ENCODE assay signal across 7 mouse cellular contexts in the genomic region with DNA sequence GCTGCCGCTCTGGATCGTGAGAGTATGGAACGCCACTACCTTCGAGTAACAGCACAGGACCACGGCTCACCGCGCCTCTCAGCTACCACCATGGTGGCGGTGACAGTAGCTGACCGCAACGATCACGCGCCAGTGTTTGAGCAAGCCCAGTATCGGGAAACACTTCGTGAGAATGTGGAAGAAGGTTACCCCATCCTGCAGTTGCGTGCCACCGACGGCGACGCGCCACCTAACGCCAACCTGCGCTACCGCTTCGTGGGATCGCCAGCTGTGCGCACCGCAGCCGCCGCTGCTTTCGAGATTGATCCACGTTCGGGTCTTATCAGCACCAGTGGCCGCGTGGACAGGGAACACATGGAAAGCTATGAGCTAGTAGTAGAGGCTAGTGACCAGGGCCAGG. TPM values are rescaled to one million over a fixed set of nuclear protein-coding genes. Genes with fewer than 3 reads are reported as not detected.
DNase-seq lines count a peak whose midpoint lies in the region; ATAC-seq lines count a peak whose summit lies in the region.

No protein-coding gene starts in this region.

- no peak for ATAC-seq in neural tube, embryonic 11.5 days (ENCODE audit: insufficient read depth, low FRiP score, low TSS enrichment)
- no peak for ATAC-seq in forebrain, embryonic 15.5 days (replicated peaks)
- no peak for ATAC-seq in liver, embryonic 15.5 days (ENCODE audit: insufficient read depth)
- no peak for ATAC-seq in stomach, embryonic 16.5 days (ENCODE audit: insufficient read depth, low FRiP score)
- ATAC-seq in frontal cortex, adult (ENCODE audit: low TSS enrichment): no peak

- peak overlapping the region; percentile 64 for H3K4me3 ChIP-seq in neural tube, embryonic 11.5 days (ENCODE audit: low read depth, low read length)
- peak overlapping the region; percentile 76 for H3K4me3 ChIP-seq in forebrain, embryonic 15.5 days
- H3K4me3 ChIP-seq in liver, embryonic 15.5 days (replicated peaks): peak overlapping the region; percentile 47
- H3K4me3 ChIP-seq in stomach, embryonic 16.5 days (replicated peaks; ENCODE audit: low read length): peak overlapping the region; percentile 47

- no peak for DNase-seq in neural tube, embryonic 11.5 days (ENCODE audit: low spot score)
- DNase-seq in neural tube, embryonic 10.5 days (ENCODE audit: extremely low spot score, low spot score): no peak
- no peak for DNase-seq in gastrocnemius, adult 8-10 months (ENCODE audit: low spot score in 2 of 2)

- H3K36me3 ChIP-seq in neural tube, embryonic 11.5 days (ENCODE audit: control insufficient read depth, insufficient read depth, low read length): no peaks in the 10 kb centered on the region
- H3K36me3 ChIP-seq in forebrain, embryonic 15.5 days: peaks cover 32% of the 10 kb centered on the region
- H3K36me3 ChIP-seq in liver, embryonic 15.5 days (replicated peaks): no peaks in the 10 kb centered on the region
- no peaks in the 10 kb centered on the region for H3K36me3 ChIP-seq in stomach, embryonic 16.5 days (ENCODE audit: control insufficient read depth, insufficient read depth, low read length)

- no peaks in the 10 kb centered on the region for H3K9me3 ChIP-seq in neural tube, embryonic 11.5 days (ENCODE audit: control insufficient read depth, low read length)
- H3K9me3 ChIP-seq in forebrain, embryonic 15.5 days: no peaks in the 10 kb centered on the region
- no peaks in the 10 kb centered on the region for H3K9me3 ChIP-seq in liver, embryonic 15.5 days (replicated peaks)
- no peaks in the 10 kb centered on the region for H3K9me3 ChIP-seq in stomach, embryonic 16.5 days (replicated peaks; ENCODE audit: control insufficient read depth, low read length)

- peak overlapping the region; percentile 86 for H3K4me2 ChIP-seq in neural tube, embryonic 11.5 days (ENCODE audit: low read depth)
- peak overlapping the region; percentile 81 for H3K4me2 ChIP-seq in forebrain, embryonic 15.5 days (replicated peaks)
- peak overlapping the region; percentile 72 for H3K4me2 ChIP-seq in liver, embryonic 15.5 days
- H3K4me2 ChIP-seq in stomach, embryonic 16.5 days (ENCODE audit: low read depth, low read length): peak overlapping the region; percentile 81

- H3K27ac ChIP-seq in neural tube, embryonic 11.5 days (ENCODE audit: low read depth, low read length): no peak overlapping the region
- H3K27ac ChIP-seq in forebrain, embryonic 15.5 days (replicated peaks): 0 out of 2 replicates have a peak overlapping the region, but pooled peaks have one; percentile 86
- H3K27ac ChIP-seq in liver, embryonic 15.5 days (replicated peaks): no peak overlapping the region
- H3K27ac ChIP-seq in stomach, embryonic 16.5 days (ENCODE audit: low read length): no peak overlapping the region

- 18% methylated on average over 34 of the region's 34 CpGs for WGBS in neural tube, embryonic 11.5 days
- WGBS in forebrain, embryonic 15.5 days: 14% methylated on average over 34 of the region's 34 CpGs
- WGBS in liver, embryonic 15.5 days (ENCODE audit: insufficient replicate concordance): 5% methylated on average over 34 of the region's 34 CpGs
- 7% methylated on average over 34 of the region's 34 CpGs for WGBS in stomach, embryonic 16.5 days

- peaks cover 17% of the 10 kb centered on the region for H3K4me1 ChIP-seq in neural tube, embryonic 11.5 days (ENCODE audit: control insufficient read depth, insufficient read depth, low read length)
- H3K4me1 ChIP-seq in forebrain, embryonic 15.5 days: peaks cover 66% of the 10 kb centered on the region
- H3K4me1 ChIP-seq in liver, embryonic 15.5 days (replicated peaks): peaks cover 36% of the 10 kb centered on the region
- H3K4me1 ChIP-seq in stomach, embryonic 16.5 days (ENCODE audit: control insufficient read depth, insufficient read depth, low read length): peaks cover 16% of the 10 kb centered on the region

- H3K9ac ChIP-seq in neural tube, embryonic 11.5 days (ENCODE audit: low read length): peak overlapping the region; percentile 76; the same call in 1 of the 2 replicates
- H3K9ac ChIP-seq in forebrain, embryonic 15.5 days (replicated peaks): peak overlapping the region; percentile 75
- H3K9ac ChIP-seq in liver, embryonic 15.5 days: no peak overlapping the region
- no peak overlapping the region for H3K9ac ChIP-seq in stomach, embryonic 16.5 days (ENCODE audit: low read length)

- H3K27me3 ChIP-seq in neural tube, embryonic 11.5 days (ENCODE audit: control insufficient read depth, insufficient read depth, low read length): peaks cover 52% of the 10 kb centered on the region
- H3K27me3 ChIP-seq in forebrain, embryonic 15.5 days: peaks cover 22% of the 10 kb centered on the region; the same call in 1 of the 2 replicates
- H3K27me3 ChIP-seq in liver, embryonic 15.5 days: peaks cover 100% of the 10 kb centered on the region
- peaks cover 86% of the 10 kb centered on the region for H3K27me3 ChIP-seq in stomach, embryonic 16.5 days (ENCODE audit: control insufficient read depth, insufficient read depth, low read length)

RNA-seq across cellular contexts. Expression of a gene that starts 1.3 kb away (rescaled TPM):
- 6.7 and 8.9 TPM in 2 replicates for polyA plus RNA-seq in neural tube, embryonic 11.5 days (2014; fragmentation: Nextera tagmentation; extraction: Ambion mirVana)
- polyA plus RNA-seq in forebrain, embryonic 15.5 days (2015; fragmentation: Nextera tagmentation; extraction: Ambion mirVana): 16.7 and 20.0 TPM in 2 replicates
- polyA plus RNA-seq in liver, embryonic 15.5 days (2015; fragmentation: Nextera tagmentation; extraction: Ambion mirVana): 0.15 and 0.16 TPM in 2 replicates
- 0.74 and 1.0 TPM in 2 replicates for polyA plus RNA-seq in stomach, embryonic 16.5 days (2015; fragmentation: Nextera tagmentation; extraction: Ambion mirVana)
- total RNA-seq in gastrocnemius, adult 8-10 months (2022): under 1 TPM in 1 of 4 experiments, not detected in 3; 0.05 TPM

RNA-seq across cellular contexts. Expression of a gene that starts 19.3 kb away (rescaled TPM):
- 14.5 and 15.5 TPM in 2 replicates for polyA plus RNA-seq in neural tube, embryonic 11.5 days (2014; fragmentation: Nextera tagmentation; extraction: Ambion mirVana)
- 21.1 and 21.2 TPM in 2 replicates for polyA plus RNA-seq in forebrain, embryonic 15.5 days (2015; fragmentation: Nextera tagmentation; extraction: Ambion mirVana)
- 3.9 and 9.1 TPM in 2 replicates for polyA plus RNA-seq in liver, embryonic 15.5 days (2015; fragmentation: Nextera tagmentation; extraction: Ambion mirVana)
- polyA plus RNA-seq in stomach, embryonic 16.5 days (2015; fragmentation: Nextera tagmentation; extraction: Ambion mirVana): 13.7 and 14.2 TPM in 2 replicates
- 1 to 10 TPM; 3.6 to 4.9 (median 4.2) TPM for total RNA-seq in gastrocnemius, adult 8-10 months (2022)

RNA-seq across cellular contexts. Expression of a gene that starts 25.6 kb away (rescaled TPM):
- 8.8 and 13.2 TPM in 2 replicates for polyA plus RNA-seq in neural tube, embryonic 11.5 days (2014; fragmentation: Nextera tagmentation; extraction: Ambion mirVana)
- polyA plus RNA-seq in forebrain, embryonic 15.5 days (2015; fragmentation: Nextera tagmentation; extraction: Ambion mirVana): 9.0 and 9.8 TPM in 2 replicates
- 6.3 and 6.5 TPM in 2 replicates for polyA plus RNA-seq in liver, embryonic 15.5 days (2015; fragmentation: Nextera tagmentation; extraction: Ambion mirVana)
- polyA plus RNA-seq in stomach, embryonic 16.5 days (2015; fragmentation: Nextera tagmentation; extraction: Ambion mirVana): 15.5 and 16.1 TPM in 2 replicates
- 10 to 100 TPM; 14.6 to 25.3 (median 16.4) TPM for total RNA-seq in gastrocnemius, adult 8-10 months (2022)

RNA-seq across cellular contexts. Expression of a gene that starts 43.9 kb away (rescaled TPM):
- 121 and 129 TPM in 2 replicates for polyA plus RNA-seq in neural tube, embryonic 11.5 days (2014; fragmentation: Nextera tagmentation; extraction: Ambion mirVana)
- 206 and 208 TPM in 2 replicates for polyA plus RNA-seq in forebrain, embryonic 15.5 days (2015; fragmentation: Nextera tagmentation; extraction: Ambion mirVana)
- polyA plus RNA-seq in liver, embryonic 15.5 days (2015; fragmentation: Nextera tagmentation; extraction: Ambion mirVana): 11.6 and 12.9 TPM in 2 replicates
- 64.8 and 65.3 TPM in 2 replicates for polyA plus RNA-seq in stomach, embryonic 16.5 days (2015; fragmentation: Nextera tagmentation; extraction: Ambion mirVana)
- total RNA-seq in gastrocnemius, adult 8-10 months (2022): 10 to 100 TPM; 12.0 to 15.8 (median 14.2) TPM

Comparison
In these comparisons a context has a peak if more than half of its experiments do, and no peak if none do; other contexts are left out.
1. H3K9ac ChIP-seq: peak in neural tube, embryonic 11.5 days (single experiment) and forebrain, embryonic 15.5 days (single experiment); none in liver, embryonic 15.5 days (single experiment) and stomach, embryonic 16.5 days (single experiment).
2. Peak in every context shown above with its lines, with median percentiles within 50 percentile points of each other: H3K4me2 ChIP-seq and H3K4me3 ChIP-seq.